ENCODE assay signal across 9 mouse cellular contexts in genomic region chr7:140138021-140138310, GRCm38 (mm10). TPM values are rescaled to one million over a fixed set of nuclear protein-coding genes. Genes with fewer than 3 reads are reported as not detected.
A peak's percentile ranks its signal among the peaks of the same experiment; 100 is the strongest.
DNase-seq lines count a peak whose midpoint lies in the region; ATAC-seq and TF ChIP-seq lines count a peak whose summit lies in the region.
"Had no signal": no experiment of that assay in that cellular context is flagged by ENCODE, and none has a peak within 500 bp of the region (broad histone marks: within the 10 kb centered on the region; RNA-seq: fewer than 3 reads in every experiment).

No protein-coding gene starts in this region.

- H3K4me1 ChIP-seq in cerebellum, adult 2 months (ENCODE audit: control insufficient read depth, insufficient read depth, low read length), result no peaks in the 10 kb centered on the region
- H3K4me1 ChIP-seq in megakaryocyte, embryonic 14.5 days, result peaks cover 41% of the 10 kb centered on the region
- peaks cover 6% of the 10 kb centered on the region for H3K4me1 ChIP-seq in limb, embryonic 13.5 days
- H3K4me1 ChIP-seq in stomach, embryonic 14.5 days (ENCODE audit: control insufficient read depth, insufficient read depth, low read length), result peaks cover 4% of the 10 kb centered on the region

- H3K4me3 ChIP-seq in cerebellum, adult 2 months (replicated peaks; ENCODE audit: insufficient read depth, low read depth, low read length), result peak overlapping the region; percentile 71
- peak overlapping the region; percentile 98 for H3K4me3 ChIP-seq in megakaryocyte, embryonic 14.5 days (replicated peaks)
- peak overlapping the region; percentile 79 for H3K4me3 ChIP-seq in limb, embryonic 13.5 days
- peak overlapping the region; percentile 66 for H3K4me3 ChIP-seq in stomach, embryonic 14.5 days (ENCODE audit: low read depth, low read length)

- H3K27ac ChIP-seq in cerebellum, adult 2 months (ENCODE audit: insufficient read depth, low read length), result peak overlapping the region; percentile 63
- H3K27ac ChIP-seq in limb, embryonic 13.5 days, result peak overlapping the region; percentile 59; the same call in 1 of the 2 replicates
- peak overlapping the region; percentile 44; the same call in 1 of the 2 replicates for H3K27ac ChIP-seq in stomach, embryonic 14.5 days (ENCODE audit: low read length)

- ATAC-seq in megakaryocyte, adult 5-6 weeks (ENCODE audit: poor library complexity, severe bottlenecking), result no peak
- no peak for ATAC-seq in limb, embryonic 13.5 days (ENCODE audit: low FRiP score, low read depth)
- no peak for ATAC-seq in stomach, embryonic 14.5 days (ENCODE audit: insufficient number of reproducible peaks, insufficient read depth, low FRiP score, low read depth)
- ATAC-seq in megakaryocyte progenitor cell, adult 5-6 weeks (replicated peaks; ENCODE audit: poor library complexity), result no peak

- no peaks in the 10 kb centered on the region for H3K9me3 ChIP-seq in megakaryocyte, embryonic 14.5 days
- H3K9me3 ChIP-seq in limb, embryonic 13.5 days, result no peaks in the 10 kb centered on the region
- H3K9me3 ChIP-seq in stomach, embryonic 14.5 days (ENCODE audit: control insufficient read depth, low read depth, low read length), result no peaks in the 10 kb centered on the region

- under 1% methylated on average over 8 of the region's 8 CpGs for WGBS in cerebellum, adult 2 months
- WGBS in limb, embryonic 13.5 days, result under 1% methylated on average over 8 of the region's 8 CpGs
- WGBS in stomach, embryonic 14.5 days, result 2% methylated on average over 8 of the region's 8 CpGs

- TF ChIP-seq POLR2A in cerebellum, adult 2 months (IDR thresholded peaks at IDR 0.05; ENCODE audit: borderline replicate concordance, insufficient read depth, low read length), result no peak

- peaks cover 23% of the 10 kb centered on the region for H3K36me3 ChIP-seq in megakaryocyte, embryonic 14.5 days (replicated peaks; ENCODE audit: low read length)
- peaks cover 14% of the 10 kb centered on the region for H3K36me3 ChIP-seq in limb, embryonic 13.5 days
- H3K36me3 ChIP-seq in stomach, embryonic 14.5 days (ENCODE audit: control insufficient read depth, insufficient read depth, low read length), result no peaks in the 10 kb centered on the region

- peak overlapping the region; percentile 89 for H3K9ac ChIP-seq in limb, embryonic 13.5 days
- H3K9ac ChIP-seq in stomach, embryonic 14.5 days (replicated peaks; ENCODE audit: low read depth, low read length), result peak overlapping the region; percentile 81

- no peak for DNase-seq in cerebellum, adult 2 months
- no peak for DNase-seq in cerebellum, adult 11 months
- DNase-seq in embryo, embryonic 10 days (ENCODE audit: low spot score), result no peak

- no peaks in the 10 kb centered on the region for H3K27me3 ChIP-seq in cerebellum, adult 2 months (ENCODE audit: control insufficient read depth, insufficient read depth, low read length)
- no peaks in the 10 kb centered on the region for H3K27me3 ChIP-seq in megakaryocyte, embryonic 14.5 days (replicated peaks)
- no peaks in the 10 kb centered on the region for H3K27me3 ChIP-seq in limb, embryonic 13.5 days
- H3K27me3 ChIP-seq in stomach, embryonic 14.5 days (ENCODE audit: control insufficient read depth, insufficient read depth, low read length), result no peaks in the 10 kb centered on the region

- peak overlapping the region; percentile 81 for H3K4me2 ChIP-seq in limb, embryonic 13.5 days (replicated peaks)
- peak overlapping the region; percentile 95 for H3K4me2 ChIP-seq in stomach, embryonic 14.5 days (replicated peaks; ENCODE audit: low read depth, low read length)

- no peak for TF ChIP-seq CTCF in cerebellum, adult 2 months (IDR thresholded peaks at IDR 0.05; ENCODE audit: borderline replicate concordance, insufficient read depth, low read depth, low read length)

RNA-seq across cellular contexts. Expression of gene Mtg1, which starts 0.6 kb away (rescaled TPM):
- 42.4 and 45.9 TPM in 2 replicates for polyA plus RNA-seq in cerebellum, adult 2 months (2012; rRNA removed)
- polyA plus RNA-seq in megakaryocyte, embryonic 14.5 days (2012; ENCODE audit: insufficient read depth, low replicate concordance), result 6.6 TPM in 1 of 2 replicates, not detected in the other
- total RNA-seq in megakaryocyte, adult 5-6 weeks (2015), result 10.2 and 17.4 TPM in 2 replicates
- 5.9 and 14.4 TPM in 2 replicates for total RNA-seq in megakaryocyte, adult 5-6 weeks (2017)
- polyA plus RNA-seq in limb, embryonic 13.5 days (2015; fragmentation: Nextera tagmentation; extraction: Ambion mirVana), result 22.7 and 23.6 TPM in 2 replicates
- polyA plus RNA-seq in stomach, embryonic 14.5 days (2014; fragmentation: Nextera tagmentation; extraction: Ambion mirVana), result 27.0 and 28.3 TPM in 2 replicates
- 23.8 and 29.2 TPM in 2 replicates for total RNA-seq in megakaryocyte progenitor cell, adult 5-6 weeks (2015)
- 10.4 and 11.4 TPM in 2 replicates for total RNA-seq in megakaryocyte progenitor cell, adult 5-6 weeks (2017)

RNA-seq across cellular contexts. Expression of gene Sprn, which starts 16.7 kb away (rescaled TPM):
- 25.9 and 27.7 TPM in 2 replicates for polyA plus RNA-seq in cerebellum, adult 2 months (2012; rRNA removed)
- polyA plus RNA-seq in megakaryocyte, embryonic 14.5 days (2012; ENCODE audit: insufficient read depth, low replicate concordance), result not detected in 2 replicates
- not detected in 2 replicates for total RNA-seq in megakaryocyte, adult 5-6 weeks (2015)
- not detected in 2 replicates for total RNA-seq in megakaryocyte, adult 5-6 weeks (2017)
- polyA plus RNA-seq in limb, embryonic 13.5 days (2015; fragmentation: Nextera tagmentation; extraction: Ambion mirVana), result 0.17 and 0.23 TPM in 2 replicates
- polyA plus RNA-seq in stomach, embryonic 14.5 days (2014; fragmentation: Nextera tagmentation; extraction: Ambion mirVana), result 0.54 and 0.78 TPM in 2 replicates
- not detected in 2 replicates for total RNA-seq in megakaryocyte progenitor cell, adult 5-6 weeks (2015)
- not detected in 2 replicates for total RNA-seq in megakaryocyte progenitor cell, adult 5-6 weeks (2017)

RNA-seq across cellular contexts. Expression of gene Echs1, which starts 21.7 kb away (rescaled TPM):
- polyA plus RNA-seq in cerebellum, adult 2 months (2012; rRNA removed), result 90.9 and 98.6 TPM in 2 replicates
- 5.5 TPM in 1 of 2 replicates, not detected in the other for polyA plus RNA-seq in megakaryocyte, embryonic 14.5 days (2012; ENCODE audit: insufficient read depth, low replicate concordance)
- 72.7 and 97.4 TPM in 2 replicates for total RNA-seq in megakaryocyte, adult 5-6 weeks (2015)
- total RNA-seq in megakaryocyte, adult 5-6 weeks (2017), result 71.3 and 87.9 TPM in 2 replicates
- 150 and 151 TPM in 2 replicates for polyA plus RNA-seq in limb, embryonic 13.5 days (2015; fragmentation: Nextera tagmentation; extraction: Ambion mirVana)
- polyA plus RNA-seq in stomach, embryonic 14.5 days (2014; fragmentation: Nextera tagmentation; extraction: Ambion mirVana), result 158 and 171 TPM in 2 replicates
- 108 and 109 TPM in 2 replicates for total RNA-seq in megakaryocyte progenitor cell, adult 5-6 weeks (2015)
- total RNA-seq in megakaryocyte progenitor cell, adult 5-6 weeks (2017), result 95.5 and 147 TPM in 2 replicates

RNA-seq across cellular contexts. Expression of gene Paox, which starts 22.4 kb away (rescaled TPM):
- polyA plus RNA-seq in cerebellum, adult 2 months (2012; rRNA removed), result 5.0 and 5.9 TPM in 2 replicates
- polyA plus RNA-seq in megakaryocyte, embryonic 14.5 days (2012; ENCODE audit: insufficient read depth, low replicate concordance), result 2.9 and 4.3 TPM in 2 replicates
- total RNA-seq in megakaryocyte, adult 5-6 weeks (2015), result 12.9 and 16.9 TPM in 2 replicates
- total RNA-seq in megakaryocyte, adult 5-6 weeks (2017), result 8.7 and 11.3 TPM in 2 replicates
- 18.9 and 19.6 TPM in 2 replicates for polyA plus RNA-seq in limb, embryonic 13.5 days (2015; fragmentation: Nextera tagmentation; extraction: Ambion mirVana)
- polyA plus RNA-seq in stomach, embryonic 14.5 days (2014; fragmentation: Nextera tagmentation; extraction: Ambion mirVana), result 29.8 and 33.4 TPM in 2 replicates
- 26.1 and 31.7 TPM in 2 replicates for total RNA-seq in megakaryocyte progenitor cell, adult 5-6 weeks (2015)
- 15.7 and 23.4 TPM in 2 replicates for total RNA-seq in megakaryocyte progenitor cell, adult 5-6 weeks (2017)

RNA-seq across cellular contexts. Expression of gene Olfr522, which starts 26.6 kb away (rescaled TPM):
- not detected in 2 replicates for polyA plus RNA-seq in cerebellum, adult 2 months (2012; rRNA removed)
- not detected in 2 replicates for polyA plus RNA-seq in megakaryocyte, embryonic 14.5 days (2012; ENCODE audit: insufficient read depth, low replicate concordance)
- total RNA-seq in megakaryocyte, adult 5-6 weeks (2015), result not detected in 2 replicates
- total RNA-seq in megakaryocyte, adult 5-6 weeks (2017), result not detected in 2 replicates
- polyA plus RNA-seq in limb, embryonic 13.5 days (2015; fragmentation: Nextera tagmentation; extraction: Ambion mirVana), result not detected in 2 replicates
- polyA plus RNA-seq in stomach, embryonic 14.5 days (2014; fragmentation: Nextera tagmentation; extraction: Ambion mirVana), result not detected in 2 replicates
- not detected in 2 replicates for total RNA-seq in megakaryocyte progenitor cell, adult 5-6 weeks (2015)
- not detected in 2 replicates for total RNA-seq in megakaryocyte progenitor cell, adult 5-6 weeks (2017)
- total RNA-seq: layer of hippocampus, adult 18-20 months had no signal

Comparison
In these comparisons a context has a peak if more than half of its experiments do, and no peak if none do; other contexts are left out.
1. RNA of gene Sprn, which starts 16.7 kb away (polyA plus RNA-seq): 25.9 to 27.7 TPM in cerebellum, adult 2 months; 0.54 to 0.78 TPM in stomach, embryonic 14.5 days, 0.17 to 0.23 TPM in limb, embryonic 13.5 days and not detected in megakaryocyte, embryonic 14.5 days; every median in the first group is over 10 times any median in the second.
2. RNA of gene Echs1, which starts 21.7 kb away (polyA plus RNA-seq): 158 to 171 TPM in stomach, embryonic 14.5 days, 150 to 151 TPM in limb, embryonic 13.5 days and 90.9 to 98.6 TPM in cerebellum, adult 2 months; 5.5 TPM in megakaryocyte, embryonic 14.5 days; every median in the first group is over 10 times any median in the second.
3. Peak in every context shown above with its lines, with median percentiles within 50 percentile points of each other: H3K27ac ChIP-seq and H3K4me3 ChIP-seq.